Mouse (Mus musculus): ENCODE measurements at regions not wholly inside any gene's neighbourhood (a gene's known extent, or its start where the extent isn't known, plus 50 kb on each side); places are given as distances from the start of the nearest gene placed in this dataset.

DNA sequence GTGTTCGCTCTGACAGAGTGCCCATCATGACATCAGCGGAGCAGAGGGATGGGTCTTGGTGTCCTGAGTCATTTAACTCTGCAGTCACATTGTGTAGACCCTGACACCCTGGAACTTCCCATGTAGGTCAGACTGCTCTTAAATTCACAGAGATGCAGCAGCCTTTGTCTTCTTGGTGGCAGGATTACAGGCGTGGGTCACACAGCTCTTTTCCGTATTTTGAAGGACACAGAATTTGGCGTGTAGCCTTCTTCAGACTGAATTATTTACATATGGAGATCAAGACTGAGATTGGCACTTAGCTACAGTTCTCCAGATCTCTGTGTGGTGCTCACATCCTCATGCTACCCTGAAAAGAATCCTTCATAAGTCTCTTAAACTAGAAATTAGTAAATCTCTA, 123.7 kb downstream of the Ankrd50 start:
- no peaks in the 10 kb centered on the region for H3K27me3 ChIP-seq (ENCODE audit: control insufficient read depth, insufficient read depth, low read length)
- H3K36me3 ChIP-seq (ENCODE audit: control insufficient read depth, insufficient read depth, low read length), result no peaks in the 10 kb centered on the region
- no peak overlapping the region for H3K9ac ChIP-seq (ENCODE audit: low read depth, low read length, severe bottlenecking)
- peaks cover 2% of the 10 kb centered on the region; the same call in 1 of the 2 replicates for H3K4me1 ChIP-seq (ENCODE audit: control insufficient read depth, insufficient read depth, low read length)
- ATAC-seq (ENCODE audit: low FRiP score, low read depth) (no peak), DNase-seq (ENCODE audit: low spot score) (no peak)
- no peaks in the 10 kb centered on the region for H3K9me3 ChIP-seq (ENCODE audit: control insufficient read depth, low read length)
- 62% methylated on average over 5 of the region's 5 CpGs for WGBS
- TF ChIP-seq POLR2A (IDR thresholded peaks at IDR 0.05; ENCODE audit: borderline replicate concordance, extremely low read depth, insufficient read depth, insufficient read length), result no peak
- H3K4me2 ChIP-seq (replicated peaks; ENCODE audit: low read depth, low read length, severe bottlenecking), result no peak overlapping the region
- no peak overlapping the region for H3K27ac ChIP-seq (replicated peaks; ENCODE audit: low read depth, low read length)
- H3K4me3 ChIP-seq (replicated peaks; ENCODE audit: low read length), result no peak overlapping the region

DNA sequence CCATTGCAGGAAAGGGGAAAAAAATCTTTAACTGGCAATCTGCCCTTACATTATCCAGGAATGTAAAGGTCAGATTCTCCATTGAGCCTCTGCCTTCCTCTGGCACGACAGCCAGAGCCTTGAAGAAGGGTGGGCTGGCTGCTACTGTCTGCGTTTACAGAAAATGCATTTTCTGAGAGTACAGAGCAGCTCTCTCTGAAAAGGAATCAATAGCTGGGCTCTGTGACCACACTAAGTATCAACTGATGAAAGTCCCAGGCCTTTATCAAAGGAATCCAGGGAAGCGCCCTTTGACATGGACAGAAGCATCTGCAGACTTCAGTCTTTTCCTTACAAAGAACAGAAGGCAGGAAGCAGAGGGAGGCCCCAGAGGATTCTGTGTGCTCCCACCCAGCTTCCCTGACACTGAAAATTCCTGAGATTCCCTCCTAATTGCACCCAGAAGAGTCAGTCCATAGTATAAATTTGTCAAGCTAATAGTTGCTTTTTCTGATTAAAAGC, 124.2 kb downstream of the Ankrd50 start:
- Histone ChIP-seq H3K9ac (ENCODE audit: low read depth, low read length, severe bottlenecking) (no peak overlapping the region), H3K4me2 (replicated peaks; ENCODE audit: low read depth, low read length, severe bottlenecking) (no peak overlapping the region), H3K4me3 (replicated peaks; ENCODE audit: low read length) (no peak overlapping the region), H3K4me1 (ENCODE audit: control insufficient read depth, insufficient read depth, low read length) (peaks cover 2% of the 10 kb centered on the region; the same call in 1 of the 2 replicates), H3K9me3 (ENCODE audit: control insufficient read depth, low read length) (no peaks in the 10 kb centered on the region), H3K36me3 (ENCODE audit: control insufficient read depth, insufficient read depth, low read length) (no peaks in the 10 kb centered on the region), H3K27me3 (ENCODE audit: control insufficient read depth, insufficient read depth, low read length) (no peaks in the 10 kb centered on the region), H3K27ac (replicated peaks; ENCODE audit: low read depth, low read length) (no peak overlapping the region)
- ATAC-seq (ENCODE audit: low FRiP score, low read depth), result no peak
- TF ChIP-seq POLR2A (IDR thresholded peaks at IDR 0.05; ENCODE audit: borderline replicate concordance, extremely low read depth, insufficient read depth, insufficient read length), result no peak
- WGBS, result 31% methylated on average over 3 of the region's 3 CpGs
- peak; percentile 9 for DNase-seq (ENCODE audit: low spot score)

DNA sequence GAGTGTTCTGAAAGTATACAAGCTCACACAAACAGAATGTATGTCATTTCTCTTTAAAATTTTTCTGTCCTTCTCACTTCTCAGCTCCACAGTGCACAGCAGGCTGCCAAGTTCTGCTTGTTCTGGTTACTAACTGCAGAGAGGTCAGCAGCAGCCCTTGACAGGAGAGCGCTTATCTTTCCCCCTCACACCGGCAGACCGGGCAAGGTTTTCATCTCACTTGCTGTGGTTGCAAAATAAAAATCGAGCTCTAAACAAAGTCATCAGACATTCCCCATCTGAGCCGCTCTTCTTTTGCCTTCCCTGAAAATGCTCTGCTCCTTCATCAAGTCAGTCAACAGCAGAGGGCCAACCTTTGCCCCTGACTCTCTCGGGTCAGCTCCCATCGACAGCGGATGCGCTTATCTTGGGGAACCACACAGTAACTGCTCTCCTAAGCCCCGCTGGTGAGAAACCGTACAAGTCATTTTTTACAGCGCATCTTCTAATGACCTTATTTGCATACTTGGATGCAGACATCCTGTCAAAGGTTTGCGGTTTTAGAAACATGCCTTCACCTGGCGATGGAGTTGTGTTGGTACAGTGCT, 126.6 kb downstream of the Ankrd50 start:
- DNase-seq (ENCODE audit: low spot score), result no peak
- Histone ChIP-seq H3K4me1 (ENCODE audit: control insufficient read depth, insufficient read depth, low read length) (peaks cover 2% of the 10 kb centered on the region; the same call in 1 of the 2 replicates), H3K9ac (ENCODE audit: low read depth, low read length, severe bottlenecking) (no peak overlapping the region), H3K4me2 (replicated peaks; ENCODE audit: low read depth, low read length, severe bottlenecking) (no peak overlapping the region), H3K36me3 (ENCODE audit: control insufficient read depth, insufficient read depth, low read length) (no peaks in the 10 kb centered on the region), H3K9me3 (ENCODE audit: control insufficient read depth, low read length) (no peaks in the 10 kb centered on the region), H3K27ac (replicated peaks; ENCODE audit: low read depth, low read length) (no peak overlapping the region), H3K4me3 (replicated peaks; ENCODE audit: low read length) (no peak overlapping the region), H3K27me3 (ENCODE audit: control insufficient read depth, insufficient read depth, low read length) (no peaks in the 10 kb centered on the region)
- 58% methylated on average over 14 of the region's 14 CpGs for WGBS
- TF ChIP-seq POLR2A (IDR thresholded peaks at IDR 0.05; ENCODE audit: borderline replicate concordance, extremely low read depth, insufficient read depth, insufficient read length), result no peak
- ATAC-seq (ENCODE audit: low FRiP score, low read depth), result no peak

DNA sequence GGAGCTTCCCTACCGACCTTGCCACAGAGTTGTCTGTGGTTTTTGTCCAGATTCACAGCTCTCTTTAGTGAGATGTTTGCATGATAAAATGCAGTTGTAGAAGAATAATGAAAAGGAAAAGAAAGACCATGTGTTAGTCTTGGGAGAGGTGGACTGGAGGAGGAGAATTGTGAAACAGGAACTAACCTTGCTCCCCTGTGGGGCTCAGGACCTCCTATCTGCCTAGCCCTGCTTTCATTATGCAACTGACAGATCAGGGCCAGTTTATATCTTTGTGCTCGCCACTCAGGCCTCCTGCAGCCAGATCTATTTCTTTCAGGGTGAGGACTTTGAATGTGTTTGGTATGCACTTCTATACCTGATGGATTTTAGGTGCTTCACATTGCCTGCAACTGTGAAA, 140.4 kb downstream of the Ankrd50 start:
- no peaks in the 10 kb centered on the region for H3K4me1 ChIP-seq (ENCODE audit: control insufficient read depth, insufficient read depth, low read length)
- TF ChIP-seq POLR2A (IDR thresholded peaks at IDR 0.05; ENCODE audit: borderline replicate concordance, extremely low read depth, insufficient read depth, insufficient read length), result no peak
- H3K9me3 ChIP-seq (ENCODE audit: control insufficient read depth, low read length), result no peaks in the 10 kb centered on the region
- H3K4me3 ChIP-seq (replicated peaks; ENCODE audit: low read length), result no peak overlapping the region
- no peaks in the 10 kb centered on the region for H3K36me3 ChIP-seq (ENCODE audit: control insufficient read depth, insufficient read depth, low read length)
- WGBS, result 33% methylated on average over 2 of the region's 2 CpGs
- H3K9ac ChIP-seq (ENCODE audit: low read depth, low read length, severe bottlenecking), result no peak overlapping the region
- ATAC-seq (ENCODE audit: low FRiP score, low read depth) (no peak), DNase-seq (ENCODE audit: low spot score) (no peak)
- no peak overlapping the region for H3K4me2 ChIP-seq (replicated peaks; ENCODE audit: low read depth, low read length, severe bottlenecking)
- no peak overlapping the region for H3K27ac ChIP-seq (replicated peaks; ENCODE audit: low read depth, low read length)
- no peaks in the 10 kb centered on the region for H3K27me3 ChIP-seq (ENCODE audit: control insufficient read depth, insufficient read depth, low read length)

DNA sequence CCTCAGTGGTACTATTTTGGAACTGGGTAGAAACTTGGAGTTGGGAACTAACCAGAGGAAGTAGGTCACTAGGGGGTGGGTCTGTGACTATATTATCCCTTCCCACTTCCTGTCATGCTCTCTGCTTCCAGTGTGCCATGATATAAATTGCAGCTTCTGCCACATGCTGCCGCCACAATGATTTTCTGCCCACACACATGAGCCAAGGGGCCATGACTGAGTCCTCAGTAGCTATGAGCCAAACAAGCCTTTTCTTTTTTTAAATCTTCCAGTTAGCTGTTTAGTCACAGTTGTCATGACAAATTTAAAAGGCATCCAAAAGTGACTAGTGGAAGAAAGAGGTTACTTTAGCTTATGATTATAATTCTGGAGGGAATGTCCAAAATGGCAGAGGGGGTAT, 143.0 kb downstream of the Ankrd50 start:
- no peaks in the 10 kb centered on the region for H3K36me3 ChIP-seq (ENCODE audit: control insufficient read depth, insufficient read depth, low read length)

More for the DNA sequence above, 143.0 kb downstream of the Ankrd50 start:
- DNase-seq (ENCODE audit: low spot score) (no peak), ATAC-seq (ENCODE audit: low FRiP score, low read depth) (no peak)
- Histone ChIP-seq H3K9me3 (ENCODE audit: control insufficient read depth, low read length) (no peaks in the 10 kb centered on the region), H3K27ac (replicated peaks; ENCODE audit: low read depth, low read length) (no peak overlapping the region), H3K4me3 (replicated peaks; ENCODE audit: low read length) (no peak overlapping the region), H3K9ac (ENCODE audit: low read depth, low read length, severe bottlenecking) (no peak overlapping the region), H3K27me3 (ENCODE audit: control insufficient read depth, insufficient read depth, low read length) (no peaks in the 10 kb centered on the region), H3K4me2 (replicated peaks; ENCODE audit: low read depth, low read length, severe bottlenecking) (no peak overlapping the region), H3K4me1 (ENCODE audit: control insufficient read depth, insufficient read depth, low read length) (no peaks in the 10 kb centered on the region)
- 93% methylated on average over 1 of the region's 1 CpGs for WGBS
- TF ChIP-seq POLR2A (IDR thresholded peaks at IDR 0.05; ENCODE audit: borderline replicate concordance, extremely low read depth, insufficient read depth, insufficient read length), result no peak
